Mouse (Mus musculus) frontal cortex, postnatal 10 days (tissue): ENCODE results near the gene Mlh3.

ENCODE experiments used
- DNase-seq, 2 experiments: peaks; one replicate each; pipeline ENCODE4 v3.0.0; 2022; ENCODE audit warnings: low spot score in 2 of 2, mixed read lengths in 1 of 2

Gene Mlh3

DNA sequence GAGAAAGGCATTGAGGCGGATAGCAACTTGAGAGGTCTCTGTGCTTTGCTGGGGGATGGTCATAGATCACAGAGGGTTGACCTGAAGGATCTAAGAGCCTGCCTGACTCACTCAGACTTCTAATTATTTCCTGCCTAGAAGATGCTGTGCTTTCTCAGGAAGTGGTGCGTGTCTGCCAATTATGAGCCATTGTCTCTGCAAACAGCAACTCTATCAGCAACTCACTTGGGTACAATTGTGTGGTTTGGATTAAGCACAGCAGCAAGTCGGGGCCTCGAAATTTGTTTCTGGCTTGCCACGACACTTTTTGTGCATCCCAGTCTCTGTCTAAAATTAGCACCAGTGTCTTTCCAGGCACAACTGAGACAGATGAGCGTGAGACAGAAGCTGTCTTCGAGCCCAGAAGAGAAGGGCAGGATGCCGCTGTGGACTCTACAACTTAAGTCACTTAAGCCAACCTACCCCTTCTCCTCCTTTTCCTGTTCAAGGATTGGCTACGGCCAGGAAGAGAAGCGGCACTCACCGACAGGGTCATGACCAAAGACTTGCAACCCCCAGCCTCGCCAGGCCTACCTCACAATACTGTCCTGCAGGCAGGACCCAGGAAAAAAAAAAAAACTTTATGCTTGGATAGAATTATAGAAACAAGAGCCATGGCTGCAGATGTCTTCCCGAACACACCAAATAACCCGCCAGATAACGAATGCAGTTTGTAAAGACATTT lies 42.4 kb downstream of the Mlh3 start:
- no peak for DNase-seq

GRCm38 (mm10) chr12:85227227-85227626 lies 43.2 kb downstream of the Mlh3 start:
- no peak for DNase-seq

GRCm38 (mm10) chr12:85219905-85220290 lies 50.5 kb downstream of the Mlh3 start:
- no peak for DNase-seq

- DNase-seq: peak; percentile 97
Observed at GRCm38 (mm10) chr12:85219236-85219904, 51.0 kb downstream of the Mlh3 start, which contains the start of gene Eif2b2. TSS of gene Eif2b2 (plus strand) at chr12:85219481.

DNA sequence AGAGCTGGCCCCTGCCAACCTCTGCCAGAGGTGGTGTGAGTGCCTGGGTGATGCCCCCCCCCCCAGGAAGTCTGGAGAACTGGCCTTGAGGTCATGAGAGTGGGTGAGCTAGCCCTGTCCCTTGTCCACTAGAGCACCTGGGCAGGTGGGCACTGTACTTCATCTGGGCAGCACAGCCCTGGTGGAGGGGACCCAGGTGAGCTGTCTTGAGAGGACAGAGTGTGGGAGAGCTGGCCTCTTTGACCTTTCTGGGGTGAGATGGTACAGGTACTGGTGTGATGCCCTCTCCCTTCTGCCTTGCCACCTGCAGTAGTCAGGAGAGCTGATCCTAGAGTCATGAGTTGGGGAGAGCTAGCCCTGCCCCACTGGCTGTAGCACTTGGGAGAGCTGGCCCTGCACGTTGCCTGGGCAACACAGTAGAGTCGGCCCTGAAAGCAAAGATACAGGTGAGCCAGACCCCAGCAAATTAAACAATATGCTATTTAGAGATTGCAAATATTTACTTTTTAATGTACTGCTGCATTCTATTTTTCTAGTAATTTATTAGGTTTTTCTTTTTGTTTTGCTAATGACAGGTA lies 52.6 kb downstream of the Mlh3 start:
- DNase-seq: no peak

GRCm38 (mm10) chr12:85215031-85215430 lies 55.4 kb downstream of the Mlh3 start:
- no peak for DNase-seq

DNA sequence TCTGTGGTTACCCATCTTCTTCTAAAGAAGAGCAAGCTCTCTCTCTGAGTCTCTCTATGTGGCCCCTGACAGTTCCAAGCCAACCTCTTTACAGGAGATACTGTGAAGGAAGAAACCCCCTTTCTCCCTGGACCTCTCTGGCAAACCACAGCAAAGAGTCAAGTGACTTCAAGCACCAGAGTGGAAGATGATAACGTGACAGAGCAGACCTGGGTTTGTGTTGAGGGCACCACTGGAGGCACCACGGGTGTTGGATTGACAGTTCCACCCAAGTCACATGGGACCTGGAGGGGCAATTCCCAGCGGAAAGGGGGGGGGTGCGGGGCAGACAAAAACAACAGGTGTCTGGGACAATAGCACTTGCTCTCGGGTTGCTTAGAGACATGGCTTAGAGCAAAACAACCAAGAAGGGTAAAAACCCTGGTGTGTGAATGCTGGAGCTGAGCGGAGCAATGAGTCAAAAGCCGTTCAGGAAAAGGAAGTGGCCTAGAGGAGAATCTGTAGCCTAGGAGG lies 61.7 kb downstream of the Mlh3 start:
- no peak for DNase-seq

- no peak for DNase-seq
Observed at GRCm38 (mm10) chr12:85205425-85205824, 65.0 kb downstream of the Mlh3 start.

DNA sequence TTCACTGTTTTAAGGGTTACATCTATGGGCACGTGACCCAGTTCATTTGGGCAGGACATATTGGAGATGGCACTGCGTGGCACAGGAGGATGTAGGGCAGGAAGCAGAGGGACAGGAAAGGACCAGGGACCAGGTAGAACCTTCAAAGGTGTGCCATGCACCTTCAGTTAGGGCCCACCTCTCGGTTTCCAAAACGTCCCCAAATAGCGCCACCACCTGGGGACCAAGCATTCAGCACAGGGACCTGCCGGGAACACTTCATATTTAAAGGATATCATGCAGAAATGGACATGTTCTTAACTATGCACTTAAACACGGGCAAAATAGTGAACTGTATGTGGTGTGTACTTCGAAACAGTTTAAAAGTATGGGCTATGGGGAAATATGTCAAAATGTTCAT lies 66.3 kb downstream of the Mlh3 start:
- no peak for DNase-seq

DNA sequence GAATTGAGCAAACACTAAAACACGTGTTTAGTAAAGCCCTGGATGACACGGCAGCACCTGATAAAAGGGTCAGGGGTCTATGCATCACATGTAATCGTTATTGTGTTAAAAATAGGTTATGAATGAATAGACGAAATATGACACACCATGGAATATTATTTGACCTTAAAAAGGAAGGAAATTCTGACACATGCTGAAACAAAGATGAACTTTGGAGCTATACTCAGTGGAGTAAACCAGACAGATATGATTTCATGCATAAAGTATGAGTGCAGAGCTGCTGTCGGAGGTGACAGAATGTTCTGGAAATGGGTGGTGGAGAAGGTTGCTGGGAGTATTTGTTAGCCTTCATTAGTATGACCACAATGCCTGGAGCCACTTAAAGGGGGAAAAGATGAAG lies 66.7 kb downstream of the Mlh3 start:
- DNase-seq: no peak

DNA sequence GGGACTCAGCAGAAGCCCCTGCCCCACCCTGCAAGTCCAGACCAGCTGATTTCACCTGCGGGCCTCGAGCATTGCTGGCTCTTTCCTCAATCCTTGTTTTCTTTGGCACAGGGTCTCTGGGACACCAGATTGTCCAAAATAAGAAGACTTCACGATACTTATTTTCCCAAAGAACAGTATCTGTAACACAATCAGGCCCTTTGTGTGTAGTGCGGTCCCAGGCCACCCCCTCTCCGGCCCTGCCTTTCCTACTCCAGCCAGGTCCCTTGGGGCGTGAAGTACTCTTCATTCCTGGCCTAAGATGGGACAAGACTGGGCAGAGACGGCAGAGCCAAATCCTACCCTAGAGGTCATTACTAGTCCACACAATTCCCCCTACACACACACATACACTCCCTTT lies 68.2 kb downstream of the Mlh3 start:
- no peak for DNase-seq

DNA sequence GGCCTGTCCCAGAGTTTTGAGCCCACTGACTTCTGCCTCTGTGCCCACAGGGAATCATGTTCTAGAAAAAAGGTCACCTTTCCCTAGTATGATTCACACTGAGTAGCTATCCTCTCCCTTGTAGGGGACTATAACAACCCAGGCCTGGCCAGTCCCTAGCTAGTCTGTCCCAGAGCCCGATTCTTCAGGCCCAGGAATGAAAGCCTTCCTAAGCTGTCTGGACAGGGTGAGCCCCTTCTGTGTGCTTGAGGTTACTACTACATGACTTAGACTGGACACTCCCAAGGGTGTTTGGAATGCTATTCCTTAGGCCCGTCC lies 68.6 kb downstream of the Mlh3 start:
- DNase-seq: no peak

DNA sequence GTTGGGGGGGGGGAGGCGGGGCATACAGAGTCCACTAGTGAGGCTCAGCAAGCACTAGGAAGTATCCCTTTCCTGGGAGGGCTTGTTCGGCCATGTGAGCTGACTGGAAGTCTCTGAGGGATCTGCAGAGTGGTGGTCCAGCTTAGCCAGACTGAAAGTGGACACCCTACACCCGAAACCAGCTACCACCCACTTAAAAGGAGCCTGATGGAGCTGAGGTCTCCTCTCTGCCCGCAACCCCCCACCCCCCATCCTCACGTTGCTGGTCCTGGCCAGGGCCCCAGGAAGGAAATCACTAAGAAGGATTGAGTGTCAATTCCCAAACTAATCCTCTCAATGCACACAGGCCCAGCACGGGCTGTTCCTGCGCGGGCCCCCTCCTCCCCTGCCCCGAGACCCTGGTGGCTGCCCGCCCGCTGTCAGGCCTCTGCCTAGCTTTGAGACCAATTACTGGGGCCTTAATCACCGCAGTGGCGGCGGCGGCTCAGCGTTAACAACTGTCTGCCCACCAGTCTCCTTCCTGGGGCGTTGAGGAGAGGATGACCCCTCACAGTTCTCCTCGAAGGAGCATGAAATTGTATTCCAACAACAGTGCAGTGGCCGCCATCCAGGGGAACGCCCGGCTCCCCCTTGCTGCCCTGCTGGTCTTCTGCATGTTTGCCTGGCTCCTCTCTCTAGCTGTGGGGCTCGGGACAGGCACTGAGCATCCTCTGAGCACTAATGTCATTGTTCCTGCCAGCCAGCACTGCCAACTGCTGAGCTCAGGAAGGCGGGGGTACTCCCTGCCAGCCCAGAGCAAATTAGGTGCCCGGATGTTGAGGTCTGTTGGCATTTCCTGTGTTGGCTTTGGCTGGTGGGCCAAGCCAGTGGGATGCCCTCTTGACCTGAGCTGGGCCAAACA lies 69.2 kb downstream of the Mlh3 start:
- DNase-seq: no peak

GRCm38 (mm10) chr12:85199954-85200353 lies 70.4 kb downstream of the Mlh3 start:
- DNase-seq: no peak

DNA sequence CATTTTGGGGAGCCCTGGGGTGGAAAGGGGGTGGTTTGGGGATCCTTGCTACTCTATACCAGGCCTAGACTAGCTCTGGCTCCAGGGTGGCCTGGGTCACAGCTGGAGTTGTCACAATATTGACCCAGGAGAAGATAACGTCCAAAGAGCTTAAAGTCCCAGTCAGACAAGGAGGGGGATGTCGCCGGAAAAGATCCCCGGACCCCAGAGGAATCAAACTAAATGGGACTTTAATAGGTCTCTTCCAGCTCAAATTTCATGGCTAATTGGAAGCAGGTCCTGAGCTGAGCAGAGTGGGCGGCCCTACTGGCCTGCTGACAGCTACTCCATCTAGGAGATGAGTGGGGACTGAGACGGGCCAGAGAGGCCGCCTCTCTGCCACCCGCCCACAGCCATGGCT lies 72.5 kb downstream of the Mlh3 start:
- no peak for DNase-seq

DNA sequence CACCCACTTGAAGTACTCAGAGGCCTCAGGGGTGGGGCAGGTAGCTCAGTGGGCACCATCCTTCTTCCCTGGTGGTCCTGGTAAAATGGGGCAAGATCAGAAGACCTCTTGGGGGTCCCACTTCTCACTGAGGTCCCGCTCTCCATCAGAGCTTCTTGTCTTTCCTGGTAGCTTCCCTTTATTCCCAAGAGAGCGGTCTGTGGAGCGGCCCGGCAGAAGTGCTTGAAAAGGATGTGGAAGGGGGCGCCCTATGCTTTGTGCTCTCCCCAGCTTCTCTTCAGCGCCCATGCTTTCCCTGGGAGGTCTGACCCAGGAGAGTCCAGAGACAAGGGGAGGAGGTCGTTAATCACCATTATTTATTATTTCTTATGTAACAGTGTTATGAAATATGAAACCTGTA lies 73.0 kb downstream of the Mlh3 start:
- no peak for DNase-seq

DNA sequence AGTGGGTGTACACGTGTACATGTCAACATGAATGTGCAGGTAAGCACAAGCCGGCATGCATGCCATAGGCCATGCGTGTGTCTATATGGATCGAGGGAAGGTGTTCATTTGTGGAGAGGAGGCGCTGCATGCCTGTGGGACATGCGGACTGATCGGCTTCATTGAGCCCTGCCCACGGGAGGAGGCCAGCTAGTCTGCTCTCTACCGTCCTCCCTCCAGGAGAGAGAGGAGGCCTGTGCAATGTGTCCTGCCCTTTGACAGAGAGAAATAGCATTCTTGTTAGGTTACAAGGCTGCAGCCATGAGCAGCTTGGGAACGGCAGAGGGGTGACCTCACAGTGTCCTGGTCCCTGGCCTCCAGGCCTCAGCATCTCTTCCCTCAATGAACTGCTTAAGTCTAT lies 74.2 kb downstream of the Mlh3 start:
- DNase-seq: no peak

GRCm38 (mm10) chr12:85195086-85195485 lies 75.3 kb downstream of the Mlh3 start:
- DNase-seq: no peak

DNA sequence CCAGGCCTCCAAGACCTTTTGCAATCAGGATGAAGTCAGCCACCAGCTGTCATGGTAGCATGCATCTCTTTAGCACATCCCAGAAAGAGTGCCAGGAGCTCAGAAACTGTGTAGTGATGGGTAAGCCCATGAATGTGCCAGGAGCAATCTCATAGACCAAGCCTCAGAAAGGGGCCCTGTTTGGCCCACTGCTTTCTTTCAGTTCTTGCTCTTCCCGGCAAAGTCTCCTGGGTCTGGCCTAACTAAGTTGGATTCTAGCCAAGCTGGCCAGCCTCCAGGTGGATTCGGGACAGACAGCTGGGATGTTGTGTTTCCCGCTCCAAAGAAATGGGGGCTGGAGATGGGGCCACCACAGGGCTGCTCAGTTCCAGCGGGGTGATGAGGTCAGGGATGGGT lies 75.8 kb downstream of the Mlh3 start:
- DNase-seq: no peak

DNA sequence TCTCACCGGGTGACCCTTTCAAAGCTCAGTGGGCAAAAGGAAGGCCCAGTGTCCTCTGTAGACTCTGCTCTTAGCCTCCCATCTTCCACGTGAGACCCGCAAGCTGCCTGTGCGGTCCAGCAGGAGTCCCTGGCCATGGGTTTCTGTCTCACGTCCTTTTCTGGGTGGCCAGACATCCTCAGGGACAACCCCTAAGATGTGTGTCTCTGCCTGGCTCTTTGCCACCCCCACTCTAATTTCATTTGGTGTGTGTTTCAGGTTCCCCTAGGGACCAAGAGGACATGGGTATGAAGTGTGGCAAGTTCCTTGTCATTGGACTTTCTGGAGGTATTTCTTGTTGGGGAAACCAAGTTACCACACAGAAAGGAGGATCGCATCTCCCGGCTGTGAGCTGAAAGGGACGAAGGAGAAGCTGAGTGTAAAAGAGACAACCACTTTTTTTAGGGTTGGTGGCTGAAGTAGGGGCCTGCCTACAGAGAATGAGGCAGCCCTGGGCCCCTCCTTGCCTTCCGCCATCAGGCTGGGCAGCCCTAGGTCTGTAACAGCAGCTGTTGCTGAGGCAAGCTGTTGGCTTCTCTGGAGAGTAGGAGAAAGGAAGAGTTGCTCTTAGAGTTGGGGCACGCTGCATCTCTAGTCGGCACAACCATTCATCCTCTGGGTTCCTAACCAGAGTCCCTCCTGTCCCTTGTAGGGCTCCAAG lies 76.3 kb downstream of the Mlh3 start:
- no peak for DNase-seq

- DNase-seq: no peak
Observed at GRCm38 (mm10) chr12:85193146-85193545, 77.3 kb downstream of the Mlh3 start.
